Mouse (Mus musculus): ENCODE data around the gene Col6a6.

- TF ChIP-seq ZC3H11A (IDR thresholded peaks at IDR 0.05; ENCODE audit: borderline replicate concordance, low read depth, low read length) (no peak), ZNF384 (IDR thresholded peaks at IDR 0.05; ENCODE audit: low read depth, low read length) (no peak)
Observed at GRCm38 (mm10) chr9:105770690-105771089, 57.3 kb downstream of the Col6a6 start.
